Mouse (Mus musculus) gastrocnemius, postnatal 14 days (tissue): Measurements from ENCODE around the gene Ndrg2. TPM values are rescaled to one million over a fixed set of nuclear protein-coding genes. Genes with fewer than 3 reads are reported as not detected.
A peak's percentile ranks its signal among the peaks of the same experiment; 100 is the strongest.
"Not testable (repeated sequence)": the region's sequence is repeated elsewhere in the genome, so short reads cannot be mapped to it uniquely, and the experiment has no call there.

Experiments
- DNase-seq: peaks from one replicate; pipeline ENCODE4 v3.0.0; 2021; ENCODE audit warnings: mixed read lengths
- intact Hi-C: fragments of 180-260 bp; cut with DNase I; formaldehyde crosslinking; loops from one replicate; pipeline ENCODE4 v1.15.1; 2025; ENCODE audit warnings: low total_unique reads
- long read RNA-seq, 2 experiments: library from polyadenylated mRNA; stranded (forward); transcript quantifications; one replicate each; pipeline ENCODE4 v2.0.0; 2021
- total RNA-seq, 2 experiments: library from RNA; stranded (reverse); gene quantifications; 2 replicates each; pipeline ENCODE4 v1.2.3; 2021

Ndrg2 gene
- 1,000 to 10,000 TPM in 1 of 2 experiments, 100 to 1,000 TPM in 1; 964 to 1,110 TPM for total RNA-seq
- long read RNA-seq, experiment 1, transcript Ndrg2-202 (15 exons, 2,103 nt) = minor isoform, 31 of 2,046 reads
- long read RNA-seq, experiment 1, transcript Ndrg2-201 (16 exons, 2,099 nt) = major isoform, 833 of 2,046 reads
- long read RNA-seq, experiment 1, partial matches to known transcripts = 107 of 2,046 reads
- long read RNA-seq, experiment 1, other reads (novel, unspliced or antisense) = 1,075 of 2,046 reads
- long read RNA-seq, experiment 2, transcript Ndrg2-202 (15 exons, 2,103 nt) = minor isoform, 40 of 2,326 reads
- long read RNA-seq, experiment 2, transcript Ndrg2-201 (16 exons, 2,099 nt) = major isoform, 951 of 2,326 reads
- long read RNA-seq, experiment 2, partial matches to known transcripts = 116 of 2,326 reads
- long read RNA-seq, experiment 2, other reads (novel, unspliced or antisense) = 1,219 of 2,326 reads

GRCm38 (mm10) chr14:51913960-51914762 is at the start of gene Ndrg2:
Gene Ndrg2 (minus strand): TSS chr14:51914158.
- peak; percentile 87 for DNase-seq
- intact Hi-C loops = no loop called here

- no peak for DNase-seq
- intact Hi-C loops = no loop called here
Observed at GRCm38 (mm10) chr14:51960316-51960715, 46.4 kb upstream of the Ndrg2 start.

- DNase-seq = no peak
- intact Hi-C loops = loop anchor here (10.0 kb wide), 1 partner anchor 61 kb away; no protein-coding TSS in a partner anchor
Observed at GRCm38 (mm10) chr14:51943336-51943735, 29.4 kb upstream of the Ndrg2 start.

GRCm38 (mm10) chr14:51942236-51942635 is 28.3 kb upstream of the Ndrg2 start:
- DNase-seq = no peak
- intact Hi-C loops = loop anchor here (10.0 kb wide), 1 partner anchor 63 kb away; no protein-coding TSS in a partner anchor

- intact Hi-C loops = loop anchor here (10.0 kb wide), 1 partner anchor 63 kb away; no protein-coding TSS in a partner anchor
Observed at GRCm38 (mm10) chr14:51941577-51941976, 27.6 kb upstream of the Ndrg2 start.

GRCm38 (mm10) chr14:51940944-51941560 is 27.1 kb upstream of the Ndrg2 start:
- DNase-seq = peak; percentile 66
- intact Hi-C loops = loop anchor here (10.0 kb wide), 1 partner anchor 64 kb away; no protein-coding TSS in a partner anchor

More at GRCm38 (mm10) chr14:51941577-51941976, 27.6 kb upstream of the Ndrg2 start:
- DNase-seq = no peak

- intact Hi-C loops = loop anchor here (10.0 kb wide), 1 partner anchor 46 kb away; the partner anchor contains the start of gene Arhgef40
- DNase-seq = no peak
Observed at GRCm38 (mm10) chr14:51939005-51939404, 25.0 kb upstream of the Ndrg2 start.

GRCm38 (mm10) chr14:51932092-51933020 is 18.4 kb upstream of the Ndrg2 start:
- no peak for DNase-seq
- intact Hi-C loops = loop anchor here (5.0 to 10.0 kb wide), 2 partner anchors 35 to 52 kb away; partner anchors contain the start of gene Arhgef40

- peak; percentile 62 for DNase-seq
- intact Hi-C loops = loop anchor here (5.0 to 10.0 kb wide), 2 partner anchors 34 to 54 kb away; partner anchors contain the start of gene Arhgef40
Observed at GRCm38 (mm10) chr14:51930824-51931223, 16.9 kb upstream of the Ndrg2 start.

- no peak for DNase-seq
- intact Hi-C loops = loop anchor here (5.0 to 10.0 kb wide), 2 partner anchors 33 to 55 kb away; partner anchors contain the start of gene Arhgef40
Observed at GRCm38 (mm10) chr14:51929968-51930367, 16.0 kb upstream of the Ndrg2 start.

GRCm38 (mm10) chr14:51929309-51929943 is 15.5 kb upstream of the Ndrg2 start:
- intact Hi-C loops = no loop called here
- DNase-seq = peak; percentile 79

- DNase-seq, intact Hi-C loops: not testable (repeated sequence)
Observed at GRCm38 (mm10) chr14:51926930-51927329, 13.0 kb upstream of the Ndrg2 start.

GRCm38 (mm10) chr14:51923492-51923891 is 9.5 kb upstream of the Ndrg2 start:
- DNase-seq = no peak
- intact Hi-C loops = no loop called here

GRCm38 (mm10) chr14:51922910-51923309 is 9.0 kb upstream of the Ndrg2 start:
- no peak for DNase-seq
- intact Hi-C loops = no loop called here

- intact Hi-C loops = no loop called here
- peak; percentile 34 for DNase-seq
Observed at GRCm38 (mm10) chr14:51922571-51922865, 8.6 kb upstream of the Ndrg2 start, which contains the start of gene Rnase13. Gene Rnase13 (minus strand): TSS chr14:51922773.

- intact Hi-C loops = no loop called here
- DNase-seq = peak; percentile 74
Observed at GRCm38 (mm10) chr14:51921759-51922570, 8.0 kb upstream of the Ndrg2 start.

GRCm38 (mm10) chr14:51918966-51919365 is 5.0 kb upstream of the Ndrg2 start:
- intact Hi-C loops = no loop called here
- DNase-seq = no peak
